Mouse (Mus musculus): ENCODE data around the gene Etl4.

Gene Etl4

DNA sequence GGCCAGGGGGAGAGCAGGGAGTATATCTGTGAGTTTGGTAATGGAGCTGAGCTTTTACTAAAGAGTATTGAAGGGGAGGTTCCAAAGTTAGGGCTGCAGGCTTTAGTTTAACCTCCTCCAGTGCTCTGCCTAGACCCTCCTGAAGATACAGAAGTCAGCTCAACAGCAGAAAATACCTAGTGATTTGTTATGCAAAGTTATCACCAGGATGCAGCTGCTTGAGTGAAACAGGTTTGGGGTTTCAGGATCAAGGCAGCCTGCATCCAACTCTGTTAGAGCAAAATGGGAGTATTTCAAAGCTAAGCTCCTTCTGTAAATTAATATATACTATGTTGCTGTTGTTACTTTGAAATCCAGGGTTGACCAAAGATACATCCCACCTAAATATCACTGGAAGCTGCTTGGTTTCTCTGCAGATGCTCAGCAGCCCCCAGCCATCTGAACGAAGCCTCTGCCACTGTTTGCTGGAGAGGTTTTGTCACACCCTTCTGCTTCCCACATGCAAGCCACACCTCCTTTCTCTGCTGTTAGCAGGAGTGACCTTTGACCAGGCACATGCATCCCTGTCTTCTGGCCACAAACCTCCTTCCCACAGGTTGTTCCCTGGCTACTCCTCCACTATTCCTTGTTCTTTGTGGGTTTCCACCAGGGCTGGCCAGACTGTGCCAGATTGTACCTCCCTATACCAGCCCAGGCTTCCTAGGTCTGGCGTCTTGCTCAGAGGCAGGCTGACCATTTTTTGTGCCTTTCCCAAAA lies 814.6 kb downstream of the Etl4 start:
- no peak for DNase-seq

DNA sequence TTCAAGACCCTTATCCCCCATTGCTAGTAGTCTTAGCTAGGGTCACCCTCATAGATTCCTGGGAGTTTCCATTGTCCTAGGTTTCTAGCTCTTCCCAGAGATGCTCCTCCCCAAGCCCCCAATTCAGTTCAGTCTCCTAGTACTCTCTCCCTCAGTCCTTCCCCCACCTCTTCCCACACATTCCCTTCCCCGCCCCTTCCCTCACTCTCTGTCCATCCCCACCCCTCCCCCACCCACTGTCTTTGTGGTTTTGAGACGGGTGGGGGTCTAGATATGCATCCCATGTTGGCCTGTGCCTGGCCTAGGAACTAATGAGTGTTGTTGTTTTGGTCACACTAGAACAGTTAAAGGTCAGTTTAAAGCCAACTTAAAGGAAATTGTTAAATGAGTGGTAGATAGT lies 817.4 kb downstream of the Etl4 start:
- DNase-seq, result no peak

DNA sequence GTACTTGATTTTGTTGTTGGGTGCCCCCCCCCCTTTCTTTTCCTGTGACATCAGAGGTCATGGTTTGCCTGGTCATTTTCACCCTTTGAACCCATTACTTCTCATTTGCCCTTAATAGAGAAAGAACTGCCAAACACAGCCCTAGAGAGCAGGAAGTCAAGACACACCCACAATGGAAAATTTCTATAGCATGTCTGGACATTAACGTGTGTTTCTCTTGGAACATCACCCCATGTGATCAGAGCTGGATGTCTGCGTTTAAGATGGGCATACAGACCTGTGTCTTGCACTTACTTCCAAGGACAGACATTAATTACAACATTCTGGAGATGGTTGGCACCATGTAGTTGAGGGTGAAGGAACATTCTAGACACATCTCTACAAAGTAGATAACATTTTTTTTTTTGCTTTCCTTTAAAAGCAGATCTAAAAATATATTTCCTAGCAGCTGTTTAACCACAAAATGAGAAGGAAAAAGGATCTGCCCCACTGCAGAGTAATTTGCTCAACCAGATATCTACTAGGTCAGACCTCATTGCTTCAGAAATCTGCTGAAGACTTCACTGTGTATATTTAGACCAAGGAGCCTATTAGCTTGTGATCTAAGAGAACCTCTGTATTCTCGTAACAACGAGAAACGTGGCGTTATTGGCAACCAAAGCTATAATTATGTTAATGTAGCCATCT lies 818.3 kb downstream of the Etl4 start:
- no peak for DNase-seq

DNA sequence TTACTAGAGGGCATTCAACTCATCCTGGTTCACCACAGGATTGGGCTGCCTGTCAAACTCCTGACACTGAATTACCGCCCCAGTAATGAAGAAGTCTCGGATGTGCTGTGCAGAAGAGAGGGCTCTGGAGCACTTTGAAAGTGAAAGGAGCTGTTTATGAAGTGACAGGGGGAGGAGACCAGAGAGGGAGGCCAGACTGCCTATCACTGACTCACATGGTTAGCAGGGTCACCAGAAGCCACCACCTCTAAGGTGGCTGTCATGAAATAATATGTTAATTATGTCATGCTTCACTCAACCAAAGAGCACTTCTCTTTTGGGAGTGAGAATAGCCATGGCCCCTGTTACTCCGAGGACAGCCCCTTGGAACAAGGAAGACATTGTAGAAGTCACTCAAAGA lies 825.9 kb downstream of the Etl4 start:
- no peak for DNase-seq

DNA sequence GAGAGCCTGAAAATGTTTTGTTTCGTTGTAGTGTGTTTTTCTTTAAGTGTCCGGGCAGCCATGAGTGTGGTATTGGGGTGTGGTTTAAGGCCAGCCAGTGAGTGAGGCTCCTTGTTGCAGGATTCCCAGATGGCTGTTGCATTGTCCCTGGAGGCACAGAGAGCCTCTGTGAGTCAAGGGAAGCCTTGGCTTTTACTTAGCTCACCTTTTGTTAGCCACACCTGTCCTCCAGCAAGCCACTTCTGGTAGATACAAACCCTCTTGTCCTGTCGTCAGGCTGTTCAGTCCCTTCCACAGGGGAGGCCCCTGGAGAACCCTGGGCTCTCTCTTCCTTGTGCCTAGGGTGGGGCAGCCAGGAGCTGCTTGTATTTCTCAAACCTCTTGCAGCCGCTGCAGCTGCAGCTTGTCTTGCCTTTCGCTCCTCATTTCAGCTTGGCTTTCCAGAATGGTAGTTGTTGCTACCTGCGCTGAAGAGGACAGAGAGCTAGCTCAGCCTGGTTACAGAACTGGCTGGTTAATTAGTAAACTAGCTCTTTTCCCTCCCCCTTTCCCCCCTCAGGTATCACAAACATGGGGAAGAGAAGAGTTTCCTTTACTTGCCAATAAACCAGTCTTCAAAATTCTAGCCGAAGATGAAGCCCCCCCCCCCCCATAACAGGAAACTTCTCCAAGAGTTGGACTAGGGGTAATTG lies 826.9 kb downstream of the Etl4 start:
- DNase-seq, result no peak

DNA sequence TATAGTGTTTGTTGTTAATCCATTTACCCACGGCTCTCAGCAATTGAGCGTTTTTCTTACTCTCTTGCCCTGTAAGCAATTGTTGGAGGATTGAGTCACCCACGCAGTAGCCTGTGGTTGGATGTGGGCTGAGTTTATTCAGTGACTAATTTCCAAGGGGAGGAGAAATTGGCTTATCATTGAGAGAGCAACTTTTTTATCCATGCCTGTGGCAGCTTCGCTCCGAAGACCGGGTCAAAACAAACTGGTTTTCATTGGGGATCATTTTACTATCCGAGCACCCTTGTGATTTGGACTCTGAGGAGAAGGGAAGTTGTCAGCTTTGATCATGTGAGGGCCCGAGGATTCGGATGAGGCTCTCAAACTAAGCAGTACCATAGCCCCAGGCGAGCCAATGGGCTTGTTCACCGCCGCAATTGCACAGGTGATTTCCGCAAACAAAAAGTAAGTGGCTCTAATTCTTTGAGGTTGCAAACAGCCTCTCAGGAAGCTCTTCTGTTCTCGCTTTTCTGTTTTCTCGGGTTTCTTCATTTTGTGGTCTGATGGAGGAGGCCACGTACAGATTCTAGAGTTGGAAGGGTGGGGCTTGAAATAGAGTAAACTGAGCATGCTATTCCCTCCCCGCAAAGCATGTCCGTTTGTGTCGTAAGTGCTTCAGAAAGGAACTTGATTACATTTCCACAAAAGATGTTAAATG lies 827.7 kb downstream of the Etl4 start:
- DNase-seq, result no peak

DNA sequence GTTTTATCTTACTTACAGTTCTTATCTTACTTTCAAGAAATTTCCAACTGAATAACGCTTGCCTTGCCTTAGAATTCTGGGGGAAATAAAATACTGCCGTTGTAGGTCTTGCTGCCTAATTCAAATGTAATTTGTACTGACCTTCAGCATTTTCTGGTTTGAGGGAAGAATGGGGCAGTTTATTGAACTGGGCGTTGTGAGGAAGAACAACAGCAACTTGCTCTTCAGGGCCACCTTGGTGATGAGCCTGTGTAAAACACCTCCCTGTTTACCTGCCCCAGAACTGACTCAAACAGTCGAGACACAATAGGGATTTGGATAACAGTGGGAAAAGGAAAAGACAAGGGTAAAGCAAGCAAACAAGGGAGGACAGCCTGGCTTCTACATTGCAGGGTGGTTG lies 828.3 kb downstream of the Etl4 start:
- no peak for DNase-seq

DNA sequence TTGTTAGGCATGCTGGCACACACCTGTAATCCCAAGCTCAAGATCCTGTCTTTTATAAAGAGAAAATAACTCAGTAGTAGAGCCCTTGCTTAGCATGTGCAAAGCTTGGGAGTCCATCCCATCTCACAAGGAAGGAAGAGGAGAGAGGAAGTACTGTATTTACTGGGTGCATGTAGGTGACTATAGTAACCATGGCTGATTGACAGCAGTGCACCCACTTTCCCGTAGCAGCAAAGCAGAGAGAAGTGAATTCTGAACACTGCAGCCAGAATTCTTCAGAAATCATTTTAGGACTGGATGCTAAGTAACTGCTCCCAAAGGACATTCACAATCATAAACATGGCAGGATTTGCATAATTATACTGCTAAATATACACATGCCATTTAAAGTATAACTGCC lies 838.1 kb downstream of the Etl4 start:
- no peak for DNase-seq

DNA sequence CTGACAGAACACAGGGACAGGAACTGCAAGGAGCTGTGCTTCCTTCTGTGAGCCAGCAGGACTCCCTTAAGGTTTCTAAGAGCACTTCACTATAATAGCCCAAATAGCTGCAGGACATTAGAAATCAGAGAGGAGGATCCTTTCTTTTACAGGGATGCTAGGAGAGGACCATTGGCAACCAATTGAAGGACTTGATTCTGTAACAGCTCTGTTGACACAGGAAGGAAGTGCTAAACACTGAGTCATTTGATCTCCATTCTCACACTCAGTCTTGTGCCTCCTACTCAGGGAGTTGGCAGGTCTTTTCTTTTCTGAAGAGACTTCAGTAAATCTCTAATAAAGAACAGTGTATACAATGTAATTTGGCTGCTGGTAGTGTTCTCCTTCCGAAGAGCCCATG lies 838.9 kb downstream of the Etl4 start:
- no peak for DNase-seq

DNA sequence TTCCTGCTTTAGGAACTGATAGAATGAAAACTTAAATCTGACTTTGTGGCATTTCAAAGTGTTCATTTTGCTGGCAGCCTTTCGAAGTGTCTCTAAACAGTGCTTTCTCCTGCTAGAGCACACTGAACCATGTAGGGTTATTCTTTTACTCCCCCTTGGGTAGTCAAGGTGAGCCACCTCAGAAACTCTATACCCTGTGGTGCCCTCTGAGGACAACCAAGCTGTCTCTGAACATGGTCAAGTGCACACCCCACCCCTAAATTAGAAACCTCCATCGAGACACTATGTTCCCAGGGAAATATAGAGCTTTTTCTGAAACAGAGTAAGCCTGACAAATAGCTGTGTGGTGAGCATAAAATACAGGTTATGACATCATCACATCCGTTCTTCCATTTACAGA lies 840.1 kb downstream of the Etl4 start:
- no peak for DNase-seq

DNA sequence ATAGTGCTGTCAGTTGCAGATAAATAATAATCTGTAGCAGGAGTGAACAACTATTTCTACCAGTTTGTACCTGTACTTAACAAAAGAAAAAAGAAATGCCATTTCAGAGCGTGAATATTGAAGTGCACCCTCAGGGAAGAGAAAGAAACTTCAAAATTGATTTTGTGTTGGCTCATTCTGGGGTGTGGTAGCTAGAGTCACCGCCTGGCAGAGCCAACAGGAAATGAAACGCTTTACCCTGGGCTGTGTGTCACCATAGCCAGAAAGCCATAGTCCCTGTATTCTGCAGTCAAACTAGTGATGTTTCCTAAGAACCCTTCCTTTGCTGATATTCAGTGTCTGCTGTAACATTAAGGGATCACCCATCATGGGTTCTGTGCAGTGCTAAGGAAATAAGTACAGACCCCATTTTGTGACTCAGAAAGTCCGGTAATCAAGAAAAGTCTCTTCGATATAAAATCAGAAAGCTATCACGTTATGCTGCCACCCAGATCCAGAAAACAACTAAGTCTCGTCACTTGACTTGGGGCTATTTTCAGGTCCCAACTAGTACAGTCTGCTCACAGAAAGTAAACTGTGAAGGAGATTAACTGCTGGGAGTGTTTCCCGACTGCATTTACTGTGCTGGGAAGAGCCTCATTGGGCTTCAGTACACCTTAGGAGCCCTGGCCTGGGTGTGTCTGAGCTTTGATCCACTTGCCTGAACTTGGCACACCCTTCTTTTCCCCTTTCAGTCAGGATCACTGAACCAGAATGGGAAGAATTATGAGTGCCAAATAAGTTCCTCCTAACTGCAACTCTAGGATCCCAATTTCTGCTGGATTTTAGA lies 843.9 kb downstream of the Etl4 start:
- DNase-seq, result no peak

DNA sequence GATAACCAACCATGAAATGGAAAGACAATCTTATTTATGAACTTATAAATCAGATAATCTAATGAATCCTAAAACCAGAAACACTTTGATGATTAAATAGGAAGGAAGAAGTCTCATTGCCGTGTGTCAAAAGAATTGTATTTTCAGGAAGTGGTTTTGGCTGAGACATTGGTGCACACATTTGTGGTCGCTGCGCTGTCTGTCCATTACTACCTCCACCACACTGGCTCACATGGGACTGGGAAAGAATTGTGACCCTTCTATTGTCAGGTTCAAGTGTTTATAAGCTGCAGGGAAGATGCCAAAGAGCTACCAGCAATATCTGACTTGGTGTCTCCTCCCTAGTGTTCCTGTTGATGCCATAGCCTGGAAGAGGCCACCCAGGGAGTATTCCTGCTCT lies 847.4 kb downstream of the Etl4 start:
- DNase-seq, result no peak

DNA sequence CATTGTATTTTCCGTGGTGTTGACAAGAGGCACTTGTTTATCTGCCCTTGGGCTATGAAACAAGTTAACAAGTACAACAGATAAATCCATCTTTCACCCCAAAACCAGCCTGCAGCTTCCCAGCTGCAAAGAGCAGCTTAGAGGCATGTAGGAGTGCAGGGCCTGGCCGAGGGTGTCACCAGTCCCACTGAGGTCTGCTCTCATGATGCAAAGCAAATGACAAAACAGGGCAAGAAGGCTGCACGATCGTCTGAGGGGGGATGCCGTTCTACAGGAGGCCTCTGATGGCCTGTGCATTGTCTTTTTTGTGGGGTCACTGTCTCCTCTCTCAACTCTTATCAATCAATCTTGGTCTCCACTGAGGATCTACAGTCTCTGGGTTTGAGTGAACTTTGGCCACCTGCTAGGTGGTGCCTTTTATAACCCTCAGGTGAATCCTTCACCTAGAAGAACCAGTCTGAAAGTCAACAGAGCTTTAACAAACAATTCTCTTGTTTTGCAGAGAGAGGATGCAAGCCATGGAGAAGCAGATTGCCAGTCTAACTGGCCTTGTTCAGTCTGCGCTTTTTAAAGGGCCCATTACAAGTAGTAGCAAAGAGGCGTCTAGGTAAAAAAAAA lies 849.6 kb downstream of the Etl4 start:
- DNase-seq, result no peak

DNA sequence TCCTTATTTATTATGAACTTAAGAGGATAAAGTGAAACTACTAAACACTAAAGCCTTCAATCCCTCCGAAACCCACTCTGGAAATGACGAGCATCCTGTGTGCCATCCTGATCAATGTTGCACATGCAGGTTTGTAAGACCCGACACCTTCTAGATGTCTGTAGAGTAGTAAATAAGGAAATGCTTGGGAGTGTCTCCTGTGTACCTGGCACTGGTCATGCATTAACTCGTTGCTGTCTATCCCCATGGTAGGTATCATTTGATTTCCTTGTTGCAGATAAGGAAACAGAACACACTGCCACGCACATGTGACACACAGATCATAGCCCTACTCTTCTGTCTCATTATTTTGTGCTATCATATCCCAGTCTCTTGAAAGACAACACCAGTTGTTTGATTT lies 851.7 kb downstream of the Etl4 start:
- DNase-seq, result no peak

DNA sequence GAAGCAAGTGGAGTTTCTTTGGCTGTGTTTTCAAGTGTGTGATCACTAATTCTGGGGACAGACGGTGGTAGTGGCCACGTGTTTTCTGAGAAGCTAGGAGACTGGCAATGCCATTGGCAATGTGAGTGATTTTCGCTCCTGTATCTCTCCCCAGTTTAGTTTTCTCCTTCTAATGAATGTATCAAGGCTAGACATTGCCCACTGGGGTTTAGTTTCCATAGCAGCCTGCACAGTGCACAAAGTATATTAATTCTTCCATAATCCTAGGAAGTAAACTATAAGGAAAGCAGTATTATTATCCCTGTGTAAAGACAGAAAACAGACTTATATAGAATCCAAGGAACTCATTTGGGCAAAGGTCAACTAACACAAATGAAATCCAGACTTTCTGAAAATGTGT lies 852.2 kb downstream of the Etl4 start:
- no peak for DNase-seq

DNA sequence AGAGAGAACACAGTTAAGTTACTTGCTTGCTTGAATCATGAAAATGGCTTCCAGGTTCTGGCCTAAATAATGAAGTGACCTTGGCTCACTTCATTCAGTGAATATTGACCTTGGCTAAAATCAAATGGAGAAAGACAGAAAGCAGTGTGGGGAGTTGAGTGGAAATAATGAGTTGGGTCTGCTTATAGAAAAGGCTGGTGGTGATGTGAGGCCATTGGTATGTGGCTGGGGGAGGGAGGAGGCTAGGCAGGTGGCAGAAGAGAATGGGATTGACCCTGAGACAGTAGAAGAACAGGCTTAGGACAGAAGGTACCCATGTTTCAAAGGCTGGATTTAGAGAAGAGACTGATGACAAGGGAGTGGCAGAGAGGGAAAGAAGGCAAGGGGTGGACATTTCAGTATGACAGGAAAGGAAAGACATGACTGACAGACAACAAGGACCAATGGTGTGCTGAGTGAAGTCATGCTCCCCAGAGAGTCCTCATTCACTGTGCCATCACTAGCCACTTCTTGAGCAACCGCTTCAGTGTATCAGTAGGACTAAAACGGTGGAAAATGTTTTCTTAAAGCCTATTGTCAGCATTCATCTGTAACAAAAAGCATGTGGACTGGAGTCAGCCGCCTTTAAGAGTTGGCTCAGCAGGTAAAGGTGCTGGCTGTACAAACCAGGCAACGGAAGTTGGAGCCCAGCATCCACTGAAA lies 854.1 kb downstream of the Etl4 start:
- no peak for DNase-seq

DNA sequence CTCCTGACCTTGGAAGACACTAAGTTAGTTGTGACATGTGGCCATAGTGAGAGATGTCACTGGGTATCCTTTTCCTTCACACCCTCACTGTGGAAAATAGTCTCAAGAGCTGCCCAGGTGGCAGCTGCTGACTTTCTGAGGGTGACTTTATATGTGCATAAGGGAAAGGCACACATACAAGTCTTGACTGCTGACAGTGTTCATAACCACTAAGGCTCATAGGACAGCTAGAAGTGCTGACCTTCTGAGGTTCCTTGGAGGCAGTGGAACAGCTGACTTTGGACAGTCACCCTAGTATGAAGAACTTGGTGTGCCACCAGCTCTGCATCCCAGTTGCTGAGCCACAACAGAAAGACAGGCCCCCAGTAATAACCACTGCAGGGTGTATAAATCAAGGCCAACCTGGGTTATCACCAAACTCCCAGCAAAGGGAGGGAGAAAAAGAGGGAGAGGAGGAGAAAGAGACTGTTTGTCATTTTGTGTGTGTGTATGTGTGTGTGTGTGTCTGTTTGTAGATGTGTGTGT lies 855.0 kb downstream of the Etl4 start:
- DNase-seq, result no peak

DNA sequence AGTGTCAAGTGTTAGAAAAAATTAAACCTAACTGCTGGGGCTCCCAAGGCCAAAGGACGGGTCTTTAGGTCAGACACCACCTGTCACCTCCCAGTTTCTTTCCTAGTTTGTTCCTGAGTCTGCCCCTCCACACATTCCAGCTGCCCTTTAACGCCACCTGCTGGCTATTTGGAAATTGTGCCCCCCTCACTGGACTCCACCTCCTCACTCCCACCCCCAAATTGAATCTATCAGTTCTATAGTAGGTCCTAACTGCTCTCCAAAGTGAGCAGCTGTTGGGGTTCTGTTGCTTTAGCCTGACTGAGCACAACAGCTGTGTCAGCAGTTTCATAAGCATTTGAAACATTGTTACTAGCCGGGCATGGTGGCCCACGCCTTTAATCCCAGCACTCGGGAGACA lies 859.1 kb downstream of the Etl4 start:
- DNase-seq, result no peak

DNA sequence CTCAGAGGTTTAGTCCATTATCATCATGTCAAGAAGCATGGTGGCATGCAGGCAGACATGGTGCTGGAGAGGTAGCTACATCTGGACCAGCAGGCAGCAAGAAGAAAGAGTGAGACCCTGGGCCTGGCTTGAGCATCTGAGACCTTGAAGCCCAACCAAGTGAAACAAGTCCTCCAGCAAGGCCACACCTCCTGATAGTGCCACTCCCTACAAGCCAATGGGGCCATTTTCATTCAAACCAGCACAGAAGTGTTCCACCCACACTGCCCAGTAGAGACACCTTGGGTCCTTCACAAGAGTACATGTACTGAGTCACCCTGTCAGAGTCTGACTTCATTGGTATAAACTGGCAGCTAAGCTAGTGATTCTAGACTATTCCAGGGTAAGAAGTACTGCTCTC lies 860.6 kb downstream of the Etl4 start:
- no peak for DNase-seq

DNA sequence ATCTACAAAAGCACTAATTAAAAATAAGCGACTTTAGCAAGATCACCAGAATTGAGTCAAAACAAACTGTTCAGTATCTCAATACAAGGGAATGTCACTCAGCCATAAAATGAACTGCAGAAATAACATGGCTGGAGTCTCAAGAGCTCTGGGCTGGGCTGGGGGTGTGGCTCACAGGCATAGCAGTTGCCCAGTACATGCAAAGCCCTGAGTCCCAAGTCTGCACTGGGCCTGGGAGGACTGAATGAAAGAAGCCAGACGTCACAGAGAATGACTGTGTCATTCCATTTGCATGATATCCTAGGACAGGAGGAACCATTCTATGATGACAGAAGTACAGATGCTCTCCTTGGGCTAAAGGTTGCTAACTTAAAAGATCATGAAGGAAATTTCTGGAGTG lies 864.9 kb downstream of the Etl4 start:
- no peak for DNase-seq

DNA sequence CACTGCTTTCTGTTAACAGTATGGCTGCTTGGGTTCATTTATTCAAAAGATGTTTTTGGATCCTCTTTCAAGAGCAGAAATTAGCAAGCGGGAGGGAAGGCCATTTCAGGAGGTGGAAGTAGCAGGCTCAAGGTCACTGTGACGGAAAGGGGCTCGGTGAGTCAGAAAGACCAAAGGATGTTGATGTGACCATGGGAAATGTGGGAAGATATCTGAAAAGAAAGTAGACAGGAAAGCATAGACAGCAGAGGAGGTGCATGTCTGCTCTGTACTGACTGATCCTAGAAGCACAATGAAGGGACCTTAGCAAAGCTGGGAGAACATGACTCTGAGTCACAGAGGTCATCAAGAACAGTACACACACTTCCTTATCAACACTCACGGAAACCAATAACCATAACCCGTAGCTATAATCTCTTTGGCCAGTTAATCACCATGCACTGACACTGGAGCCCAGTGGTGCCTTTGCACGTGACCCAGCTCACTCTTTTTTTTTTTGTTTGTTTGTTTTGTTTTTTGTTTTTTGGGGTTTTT lies 866.7 kb downstream of the Etl4 start:
- no peak for DNase-seq

All from cerebellum, adult 8-10 months (tissue).